In genomic region chr16:69125361-69125760, GRCm38 (mm10) we compare ENCODE assay signal across 13 mouse cellular contexts.
"Had no signal": no experiment of that assay in that cellular context is flagged by ENCODE, and none has a peak within 500 bp of the region (broad histone marks: within the 10 kb centered on the region; RNA-seq: fewer than 3 reads in every experiment).

No protein-coding gene starts in this region.

- DNase-seq: lung, adult 18-20 months; lung, embryonic 14.5 days; lung, postnatal 10 days; lung, postnatal 4 days; midbrain, embryonic 14.5 days; retina, postnatal 1 day; right cerebral cortex, adult 18-20 months; right cerebral cortex, postnatal 25 days; right cerebral cortex, postnatal 4 days; spleen, adult 18-20 months; thymus, adult 18-20 months; thymus, postnatal 14 days; thymus, postnatal 36 days had no signal
